Mouse (Mus musculus) bone marrow, adult 2 months (tissue): ENCODE measurements around the gene Sowahb.

Experiments used
- CTCF ChIP-seq: fragments of 200-500 bp; IDR thresholded peaks from 2 replicates; pipeline ENCODE4 v1.5.1; 2011; ENCODE audit warnings: low read length, control low read depth; ENCODE audit not compliant: control insufficient read depth, insufficient read depth
- POLR2A ChIP-seq: fragments of 200-500 bp; IDR thresholded peaks from 2 replicates; pipeline ENCODE4 v1.6.1; 2011; ENCODE audit warnings: low read depth, mild to moderate bottlenecking, control low read depth, low read length, borderline replicate concordance; ENCODE audit not compliant: control insufficient read depth

DNA sequence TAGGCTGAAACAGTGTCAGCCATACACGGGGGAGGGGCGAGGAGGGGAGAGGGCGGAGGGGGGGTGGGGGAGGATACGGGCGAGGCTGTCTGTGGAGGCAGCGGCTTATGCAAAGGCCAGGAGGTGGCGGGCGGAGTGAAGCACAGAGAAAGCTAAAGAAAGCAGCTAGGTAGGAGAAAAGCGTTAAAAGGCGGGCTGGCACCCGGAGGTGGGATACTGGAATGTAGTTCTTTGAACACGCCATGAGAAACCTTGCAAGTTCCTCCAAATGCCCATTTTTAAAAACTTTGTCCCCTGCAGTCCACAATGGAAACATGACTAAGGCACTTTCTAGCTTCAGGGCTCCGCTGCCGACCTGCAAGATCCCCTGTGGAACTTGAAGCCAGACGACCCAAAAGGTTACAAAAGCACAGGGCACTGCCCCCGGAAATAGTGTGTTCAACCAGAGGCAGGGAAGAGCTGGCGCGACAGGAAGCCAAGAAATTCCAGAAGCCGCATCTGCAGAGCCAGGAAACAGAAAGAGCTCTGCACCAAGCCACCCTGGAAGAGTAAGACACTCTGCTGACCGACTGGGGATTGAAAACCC, 39.5 kb downstream of the Sowahb start:
- no peak for TF ChIP-seq CTCF
- TF ChIP-seq POLR2A, result no peak
